ENCODE assay signal across 18 mouse cellular contexts in genomic region chr10:93799711-93800362, GRCm38 (mm10). TPM values are rescaled to one million over a fixed set of nuclear protein-coding genes. Genes with fewer than 3 reads are reported as not detected.
DNase-seq lines count a peak whose midpoint lies in the region; ATAC-seq and TF ChIP-seq lines count a peak whose summit lies in the region.
"Had no signal": no experiment of that assay in that cellular context is flagged by ENCODE, and none has a peak within 500 bp of the region (broad histone marks: within the 10 kb centered on the region; RNA-seq: fewer than 3 reads in every experiment).

No protein-coding gene starts in this region.

- no peaks in the 10 kb centered on the region for H3K36me3 ChIP-seq in midbrain, embryonic 11.5 days (ENCODE audit: control insufficient read depth, insufficient read depth, low read length)
- no peaks in the 10 kb centered on the region for H3K36me3 ChIP-seq in midbrain, embryonic 16.5 days (ENCODE audit: control insufficient read depth, insufficient read depth, low read length)
- no peaks in the 10 kb centered on the region for H3K36me3 ChIP-seq in hindbrain, postnatal 0 days (ENCODE audit: insufficient read depth, low read length)
- H3K36me3 ChIP-seq: heart, embryonic 15.5 days; hindbrain, embryonic 13.5 days; neural tube, embryonic 15.5 days had no signal

- no peak for ATAC-seq in midbrain, embryonic 11.5 days (ENCODE audit: low FRiP score)
- ATAC-seq in midbrain, embryonic 16.5 days: no peak
- ATAC-seq in hindbrain, postnatal 0 days: no peak
- ATAC-seq: intestine, postnatal 0 days had no signal

- WGBS in midbrain, embryonic 11.5 days: 85% methylated on average over 8 of the region's 8 CpGs
- WGBS in midbrain, embryonic 16.5 days: 74% methylated on average over 8 of the region's 8 CpGs
- 73% methylated on average over 8 of the region's 8 CpGs for WGBS in hindbrain, postnatal 0 days

- intact Hi-C loops in gastrocnemius, postnatal 14 days (cut with DNase I; ENCODE audit: low total_unique reads): no loop called here

- H3K9ac ChIP-seq in midbrain, embryonic 11.5 days (ENCODE audit: low read length): no peak overlapping the region
- H3K9ac ChIP-seq in midbrain, embryonic 16.5 days (ENCODE audit: low read depth, low read length): no peak overlapping the region
- no peak overlapping the region for H3K9ac ChIP-seq in hindbrain, postnatal 0 days (replicated peaks; ENCODE audit: low read length)
- H3K9ac ChIP-seq: heart, embryonic 15.5 days; hindbrain, embryonic 13.5 days; lung, embryonic 14.5 days; neural tube, embryonic 15.5 days had no signal

- no peak for TF ChIP-seq CTCF in hindbrain, postnatal 0 days (IDR thresholded peaks at IDR 0.05; ENCODE audit: low read depth)

- H3K9me3 ChIP-seq in midbrain, embryonic 11.5 days (ENCODE audit: control insufficient read depth, low read length): no peaks in the 10 kb centered on the region
- H3K9me3 ChIP-seq in midbrain, embryonic 16.5 days (replicated peaks; ENCODE audit: control insufficient read depth, low read length, poor library complexity, severe bottlenecking): no peaks in the 10 kb centered on the region
- no peaks in the 10 kb centered on the region for H3K9me3 ChIP-seq in hindbrain, postnatal 0 days (ENCODE audit: low read length)
- H3K9me3 ChIP-seq: heart, embryonic 15.5 days; hindbrain, embryonic 13.5 days; neural tube, embryonic 15.5 days had no signal

- peak; percentile 44 for DNase-seq in gastrocnemius, postnatal 25 days
- no peak for DNase-seq in gastrocnemius, postnatal 14 days
- DNase-seq in midbrain, embryonic 11.5 days (ENCODE audit: low spot score, missing footprints): peak; percentile 57
- DNase-seq in adipocyte (ENCODE audit: low spot score): peak; percentile 4
- peak; percentile 53 for DNase-seq in skeletal muscle tissue, adult 2 months (ENCODE audit: low read depth, low spot score)
- DNase-seq in hindbrain, postnatal 0 days (ENCODE audit: low spot score): no peak
- DNase-seq: adrenal gland, postnatal 25 days; cerebellum, adult 9-11 months; kidney, postnatal 10 days; liver; lung, embryonic 14.5 days; thymus, postnatal 25 days had no signal

- H3K27ac ChIP-seq in midbrain, embryonic 11.5 days (ENCODE audit: low read depth, low read length): no peak overlapping the region
- no peak overlapping the region for H3K27ac ChIP-seq in midbrain, embryonic 16.5 days (ENCODE audit: low read length)
- no peak overlapping the region for H3K27ac ChIP-seq in hindbrain, postnatal 0 days
- H3K27ac ChIP-seq: heart, embryonic 15.5 days; hindbrain, embryonic 13.5 days; neural tube, embryonic 15.5 days had no signal

- H3K4me2 ChIP-seq in midbrain, embryonic 11.5 days: no peak overlapping the region
- H3K4me2 ChIP-seq in midbrain, embryonic 16.5 days (ENCODE audit: low read length): no peak overlapping the region
- H3K4me2 ChIP-seq in hindbrain, postnatal 0 days (ENCODE audit: low read depth, low read length): no peak overlapping the region
- H3K4me2 ChIP-seq: heart, embryonic 15.5 days; hindbrain, embryonic 13.5 days; lung, embryonic 14.5 days; neural tube, embryonic 15.5 days had no signal

- no peaks in the 10 kb centered on the region for H3K4me1 ChIP-seq in midbrain, embryonic 11.5 days (ENCODE audit: control insufficient read depth, insufficient read depth, low read length)
- 0 out of 2 replicates have a peak, but pooled peaks cover 2% of the 10 kb centered on the region for H3K4me1 ChIP-seq in midbrain, embryonic 16.5 days (ENCODE audit: control insufficient read depth, insufficient read depth, low read length)
- no peaks in the 10 kb centered on the region for H3K4me1 ChIP-seq in hindbrain, postnatal 0 days (ENCODE audit: insufficient read depth, low read length)
- H3K4me1 ChIP-seq: heart, embryonic 15.5 days; hindbrain, embryonic 13.5 days had no signal

- no peak overlapping the region for H3K4me3 ChIP-seq in midbrain, embryonic 11.5 days (ENCODE audit: low read depth, low read length)
- no peak overlapping the region for H3K4me3 ChIP-seq in midbrain, embryonic 16.5 days (ENCODE audit: low read depth, low read length)
- H3K4me3 ChIP-seq in hindbrain, postnatal 0 days (ENCODE audit: low read length): no peak overlapping the region
- H3K4me3 ChIP-seq: heart, embryonic 15.5 days; hindbrain, embryonic 13.5 days; neural tube, embryonic 15.5 days had no signal

- no peaks in the 10 kb centered on the region for H3K27me3 ChIP-seq in midbrain, embryonic 11.5 days (ENCODE audit: control insufficient read depth, insufficient read depth, low read length)
- H3K27me3 ChIP-seq in midbrain, embryonic 16.5 days (ENCODE audit: control insufficient read depth, insufficient read depth, low read depth, low read length): no peaks in the 10 kb centered on the region
- no peaks in the 10 kb centered on the region for H3K27me3 ChIP-seq in hindbrain, postnatal 0 days (ENCODE audit: insufficient read depth, low read length)
- H3K27me3 ChIP-seq: heart, embryonic 15.5 days; hindbrain, embryonic 13.5 days; neural tube, embryonic 15.5 days had no signal

RNA-seq across cellular contexts. Expression of gene Usp44, which starts 31.5 kb away (rescaled TPM):
- under 1 TPM; 0.46 to 0.49 TPM for total RNA-seq in gastrocnemius, postnatal 25 days (2021)
- under 1 TPM; 0.31 to 0.45 TPM for total RNA-seq in gastrocnemius, postnatal 14 days (2021)
- polyA plus RNA-seq in midbrain, embryonic 11.5 days (2014; fragmentation: Nextera tagmentation; extraction: Ambion mirVana): 19.6 and 19.9 TPM in 2 replicates
- 0.14 and 0.30 TPM in 2 replicates for polyA plus RNA-seq in midbrain, embryonic 16.5 days (2015; fragmentation: Nextera tagmentation; extraction: Ambion mirVana)
- total RNA-seq in hindbrain, postnatal 0 days (2014; rRNA removed): 0.22 and 0.26 TPM in 2 replicates
- polyA plus RNA-seq in hindbrain, postnatal 0 days (2015; fragmentation: Nextera tagmentation; extraction: Ambion mirVana): 0.39 and 0.43 TPM in 2 replicates
- total RNA-seq: adrenal gland, postnatal 25 days; left cerebral cortex, adult 8-10 months had no signal

Comparison
In these comparisons a context has a peak if more than half of its experiments do, and no peak if none do; other contexts are left out.
1. DNase-seq: peak in gastrocnemius, postnatal 25 days (single experiment), midbrain, embryonic 11.5 days (single experiment), adipocyte (single experiment) and skeletal muscle tissue, adult 2 months (single experiment); none in gastrocnemius, postnatal 14 days (single experiment) and hindbrain, postnatal 0 days (single experiment).